Mouse (Mus musculus) midbrain, embryonic 10.5 days (tissue): ENCODE measurements around the gene Ppp1r3g. TPM values are rescaled to one million over a fixed set of nuclear protein-coding genes. Genes with fewer than 3 reads are reported as not detected.

Experiments used
- DNase-seq: peaks from one replicate; pipeline ENCODE4 v3.0.0-alpha.2; 2017; ENCODE audit warnings: low spot score
- H3K27ac ChIP-seq: fragments of 300-500 bp; sonication (generic); replicated peaks from 2 replicates; pipeline ENCODE4 v1.5.1; 2016; ENCODE audit warnings: mild to moderate bottlenecking
- H3K27me3 ChIP-seq: fragments of 300-500 bp; sonication (generic); 2 replicates; pipeline ENCODE4 v1.6.1; 2016; ENCODE audit warnings: low read depth, mild to moderate bottlenecking; ENCODE audit not compliant: poor library complexity, severe bottlenecking
- H3K36me3 ChIP-seq: fragments of 300-500 bp; sonication (generic); 2 replicates; pipeline ENCODE4 v1.6.1; 2016; ENCODE audit warnings: mild to moderate bottlenecking, moderate library complexity
- H3K4me1 ChIP-seq: fragments of 300-500 bp; sonication (generic); 2 replicates; pipeline ENCODE4 v1.6.1; 2016
- H3K4me3 ChIP-seq: fragments of 300-500 bp; sonication (generic); 2 replicates; pipeline ENCODE4 v1.5.1; 2016; ENCODE audit warnings: mild to moderate bottlenecking, moderate library complexity
- H3K9me3 ChIP-seq: fragments of 300-500 bp; sonication (generic); replicated peaks from 2 replicates; pipeline ENCODE4 v1.6.1; 2016; ENCODE audit warnings: mild to moderate bottlenecking
- WGBS: fragments of 180-500 bp; shearing (Covaris S2); methylation state at CpG from one replicate; pipeline ENCODE4 v1.1.7; 2016; 5-methylcytosine and 5-hydroxymethylcytosine counted together
- polyA plus RNA-seq: library from polyadenylated mRNA; unstranded; fragments of >200 nt; fragmentation: Nextera tagmentation; extraction: Ambion mirVana; gene quantifications from 2 replicates; pipeline ENCODE4 v1.2.1, GENCODE M21; 2016

The Ppp1r3g gene
- polyA plus RNA-seq, 1 experiment from 2014 or later, result 3.7 TPM

DNA sequence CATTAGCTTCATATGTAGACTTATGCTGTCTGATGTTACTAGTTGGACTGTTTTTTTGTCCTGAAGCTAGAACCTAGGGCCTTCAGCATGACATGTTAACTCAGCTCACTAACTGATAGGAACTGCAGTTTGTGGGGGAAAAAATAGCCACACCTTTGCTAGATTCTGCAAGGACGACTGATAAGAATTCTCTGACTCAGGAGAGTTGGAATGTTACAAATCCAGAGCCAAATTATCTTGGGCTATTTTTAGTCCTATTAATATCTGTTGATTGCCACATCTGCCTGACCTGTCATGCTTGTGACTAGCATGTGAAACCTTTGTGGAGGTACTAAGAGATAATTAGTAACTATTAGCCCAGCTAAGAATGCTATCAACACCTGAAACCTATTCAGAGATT lies 42.2 kb downstream of the Ppp1r3g start:
- Histone ChIP-seq H3K27me3 (no peaks in the 10 kb centered on the region), H3K36me3 (no peaks in the 10 kb centered on the region), H3K4me3 (no peak overlapping the region), H3K27ac (no peak overlapping the region), H3K4me1 (peaks cover 7% of the 10 kb centered on the region), H3K9me3 (no peaks in the 10 kb centered on the region)
- DNase-seq, result no peak
- WGBS, result 83% methylated on average over 1 of the region's 1 CpGs

DNA sequence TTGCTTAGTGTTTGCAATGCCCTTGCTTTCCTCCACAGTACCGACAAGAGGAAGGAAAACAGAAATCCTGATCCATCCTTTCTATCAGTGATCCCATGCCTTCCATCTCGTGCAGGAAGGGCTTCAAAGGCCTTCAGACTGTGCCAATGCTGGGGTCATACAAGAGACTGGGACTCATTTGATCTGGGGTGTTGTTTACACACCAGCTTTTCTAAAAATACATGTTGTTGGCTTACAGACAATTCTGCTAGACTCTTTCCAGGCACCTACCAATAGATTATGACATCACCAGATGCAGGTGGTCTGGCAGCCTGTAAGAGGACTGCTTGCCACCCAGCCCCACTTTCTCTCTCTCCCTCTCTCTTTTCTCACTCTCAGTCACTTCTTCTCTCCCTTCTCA lies 51.3 kb downstream of the Ppp1r3g start:
- Histone ChIP-seq H3K36me3 (no peaks in the 10 kb centered on the region), H3K27me3 (no peaks in the 10 kb centered on the region), H3K9me3 (no peaks in the 10 kb centered on the region), H3K27ac (no peak overlapping the region), H3K4me1 (no peaks in the 10 kb centered on the region), H3K4me3 (no peak overlapping the region)
- 77% methylated on average over 2 of the region's 2 CpGs for WGBS
- no peak for DNase-seq

DNA sequence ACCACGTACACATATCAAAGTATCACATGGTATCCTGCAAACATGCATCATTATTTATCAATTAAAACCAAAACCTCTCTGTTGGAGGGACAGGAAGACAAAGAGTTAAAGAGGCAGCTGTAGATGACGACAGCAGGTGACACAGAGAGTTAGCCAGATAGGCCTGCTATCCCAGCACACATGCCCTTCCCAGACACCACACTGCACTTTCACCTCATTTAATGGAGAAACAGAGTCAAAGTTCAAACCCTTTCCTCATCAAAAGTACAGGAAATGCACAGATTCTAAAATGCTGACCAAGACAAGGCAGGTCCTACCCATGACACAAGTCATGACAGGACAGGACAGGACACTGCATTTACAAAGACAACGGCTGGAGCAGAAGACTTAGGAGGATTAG lies 57.0 kb downstream of the Ppp1r3g start:
- 84% methylated on average over 3 of the region's 3 CpGs for WGBS
- DNase-seq, result no peak
- Histone ChIP-seq H3K36me3 (no peaks in the 10 kb centered on the region), H3K4me1 (peaks cover 6% of the 10 kb centered on the region; the same call in 1 of the 2 replicates), H3K27ac (no peak overlapping the region), H3K9me3 (no peaks in the 10 kb centered on the region), H3K4me3 (no peak overlapping the region), H3K27me3 (no peaks in the 10 kb centered on the region)

DNA sequence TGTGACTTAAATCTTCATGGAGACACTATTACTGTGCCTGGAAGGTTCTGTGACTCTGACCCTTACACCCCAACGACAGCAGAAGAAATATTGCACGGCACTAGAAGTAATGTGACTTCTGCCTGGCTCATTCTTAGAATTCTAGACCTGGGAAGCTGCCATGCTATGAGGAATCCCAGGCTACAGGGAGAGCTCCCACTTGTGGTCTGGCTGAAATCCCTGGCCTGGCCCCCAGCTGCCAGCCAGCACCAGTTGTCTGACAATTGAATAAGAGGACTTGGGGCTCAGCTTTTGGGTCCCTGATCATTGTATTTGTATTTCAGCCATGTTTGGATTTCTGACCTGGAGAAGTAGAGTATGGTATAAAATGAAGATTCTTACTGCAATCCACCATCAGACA lies 59.4 kb downstream of the Ppp1r3g start:
- no peak overlapping the region for H3K27ac ChIP-seq
- peaks cover 6% of the 10 kb centered on the region; the same call in 1 of the 2 replicates for H3K4me1 ChIP-seq
- no peaks in the 10 kb centered on the region for H3K36me3 ChIP-seq
- 82% methylated on average over 2 of the region's 2 CpGs for WGBS
- no peak for DNase-seq
- H3K9me3 ChIP-seq, result no peaks in the 10 kb centered on the region
- no peaks in the 10 kb centered on the region for H3K27me3 ChIP-seq
- no peak overlapping the region for H3K4me3 ChIP-seq

DNA sequence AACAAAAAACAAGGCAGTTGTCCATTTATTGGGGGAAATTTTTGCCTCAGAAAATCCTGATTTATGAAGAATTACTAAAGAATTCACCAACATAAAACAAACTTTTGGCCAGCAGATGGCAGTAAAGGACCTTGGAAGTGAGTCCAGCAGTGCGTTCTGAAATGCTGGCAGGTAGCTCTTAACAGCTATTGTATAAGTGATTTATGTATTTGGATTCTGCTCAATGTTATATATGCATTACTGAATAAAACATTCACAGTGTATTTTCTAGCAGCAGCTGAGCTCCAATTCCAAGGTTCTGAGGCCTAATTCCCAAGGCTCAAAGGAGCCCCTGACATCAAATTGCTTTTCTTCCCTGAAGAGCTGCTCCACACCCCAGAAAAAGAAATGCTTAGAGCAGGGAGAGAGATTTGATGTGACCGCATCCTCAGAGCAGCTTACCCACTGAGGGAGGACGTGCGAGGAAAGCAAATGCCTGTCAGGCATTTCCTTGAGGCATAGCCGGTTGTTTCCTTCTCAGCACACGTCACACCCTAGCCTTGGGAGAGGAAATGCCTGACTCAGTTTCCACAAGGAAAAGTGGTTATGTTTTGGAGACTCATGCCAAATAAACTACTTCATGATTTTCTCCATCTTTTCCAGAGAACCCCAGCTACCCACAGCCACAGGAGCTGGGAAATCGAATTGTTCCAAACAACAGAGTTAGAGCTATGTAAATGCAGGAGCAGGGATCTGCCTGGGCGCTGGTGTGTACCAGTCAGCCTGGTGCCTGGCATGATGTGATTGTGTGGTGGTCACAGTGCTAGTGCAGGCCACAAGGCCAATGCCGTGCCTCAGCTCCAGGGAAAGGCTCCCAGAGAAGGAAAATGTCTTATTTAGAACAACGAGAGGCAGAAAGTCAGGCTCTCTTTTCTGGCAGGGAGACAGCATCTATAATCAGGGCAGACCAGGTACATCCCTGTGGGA lies 61.0 kb downstream of the Ppp1r3g start:
- 70% methylated on average over 10 of the region's 10 CpGs for WGBS
- peak; percentile 28 for DNase-seq
- Histone ChIP-seq H3K27me3 (no peaks in the 10 kb centered on the region), H3K9me3 (no peaks in the 10 kb centered on the region), H3K27ac (no peak overlapping the region), H3K4me1 (peaks cover 6% of the 10 kb centered on the region; the same call in 1 of the 2 replicates), H3K4me3 (no peak overlapping the region), H3K36me3 (no peaks in the 10 kb centered on the region)

Other genes with a start within 250 kb of the Ppp1r3g start
- 21.8 and 25.6 TPM in 2 replicates for gene Rpp40, start 52.5 kb upstream of the Ppp1r3g start, polyA plus RNA-seq
- 25.2 and 26.4 TPM in 2 replicates for gene Fars2, start 158.6 kb downstream of the Ppp1r3g start, polyA plus RNA-seq
- gene Lyrm4, start 158.7 kb downstream of the Ppp1r3g start, polyA plus RNA-seq, result 23.9 TPM in 2 replicates